11 mouse cellular contexts compared by ENCODE assay signal in the genomic region with DNA sequence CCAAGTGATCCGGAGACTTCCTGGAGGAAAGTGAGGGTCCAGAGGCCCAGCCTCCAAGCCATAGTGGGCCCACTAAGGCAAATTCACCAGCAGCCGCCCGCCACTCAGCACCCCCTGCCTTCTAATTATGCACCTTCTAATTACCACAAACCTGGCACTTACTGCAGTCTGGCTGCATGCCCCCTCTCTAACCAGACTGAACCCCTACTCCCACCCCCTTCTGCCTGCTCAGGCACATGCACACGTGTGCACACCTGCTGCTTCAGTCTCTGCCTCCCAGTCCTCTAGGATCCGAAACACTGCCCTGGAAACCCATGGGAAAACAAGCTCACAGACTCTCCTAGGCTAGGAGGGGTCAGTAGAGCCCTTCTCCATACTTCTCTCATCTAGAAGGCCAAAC. TPM values are rescaled to one million over a fixed set of nuclear protein-coding genes. Genes with fewer than 3 reads are reported as not detected.
DNase-seq lines count a peak whose midpoint lies in the region; ATAC-seq and TF ChIP-seq lines count a peak whose summit lies in the region.
"Had no signal": no experiment of that assay in that cellular context is flagged by ENCODE, and none has a peak within 500 bp of the region (broad histone marks: within the 10 kb centered on the region; RNA-seq: fewer than 3 reads in every experiment).

No protein-coding gene starts in this region.

- no peak overlapping the region for H3K4me3 ChIP-seq in kidney, postnatal 0 days (replicated peaks; ENCODE audit: low read depth, low read length)
- H3K4me3 ChIP-seq in brown adipose tissue, adult 24 weeks (ENCODE audit: insufficient read depth, low read depth, low read length) = 0 out of 2 replicates have a peak overlapping the region, but pooled peaks have one; percentile 7
- peak overlapping the region; percentile 21 for H3K4me3 ChIP-seq in liver, embryonic 13.5 days (replicated peaks)
- H3K4me3 ChIP-seq in cerebellum, adult 2 months (replicated peaks; ENCODE audit: insufficient read depth, low read depth, low read length) = no peak overlapping the region
- H3K4me3 ChIP-seq: embryonic facial prominence, embryonic 12.5 days had no signal

- peaks cover 21% of the 10 kb centered on the region for H3K4me1 ChIP-seq in kidney, postnatal 0 days (replicated peaks; ENCODE audit: insufficient read depth, low read length)
- peaks cover 5% of the 10 kb centered on the region; the same call in 1 of the 2 replicates for H3K4me1 ChIP-seq in brown adipose tissue, adult 24 weeks (ENCODE audit: control insufficient read depth, insufficient read depth, insufficient read length, low read length)
- peaks cover 84% of the 10 kb centered on the region for H3K4me1 ChIP-seq in liver, embryonic 13.5 days (replicated peaks)
- H3K4me1 ChIP-seq in cerebellum, adult 2 months (ENCODE audit: control insufficient read depth, insufficient read depth, low read length) = peaks cover 11% of the 10 kb centered on the region

- ATAC-seq in kidney, postnatal 0 days (replicated peaks; ENCODE audit: low FRiP score, low read depth) = no peak
- no peak for ATAC-seq in liver, embryonic 13.5 days (ENCODE audit: low read depth)
- ATAC-seq: lung, postnatal 0 days had no signal

- H3K36me3 ChIP-seq in kidney, postnatal 0 days (ENCODE audit: insufficient read depth, low read length) = no peaks in the 10 kb centered on the region
- peaks cover 95% of the 10 kb centered on the region for H3K36me3 ChIP-seq in liver, embryonic 13.5 days
- H3K36me3 ChIP-seq: embryonic facial prominence, embryonic 12.5 days had no signal

- H3K4me2 ChIP-seq in kidney, postnatal 0 days (ENCODE audit: low read length) = no peak overlapping the region
- H3K4me2 ChIP-seq in liver, embryonic 13.5 days = peak overlapping the region; percentile 48
- H3K4me2 ChIP-seq: embryonic facial prominence, embryonic 12.5 days had no signal

- TF ChIP-seq CTCF in kidney, postnatal 0 days (IDR thresholded peaks at IDR 0.05; ENCODE audit: low read depth) = no peak
- no peak for TF ChIP-seq CTCF in cerebellum, adult 2 months (IDR thresholded peaks at IDR 0.05; ENCODE audit: borderline replicate concordance, insufficient read depth, low read depth, low read length)

- H3K27me3 ChIP-seq in kidney, postnatal 0 days (ENCODE audit: insufficient read depth, low read length) = no peaks in the 10 kb centered on the region
- H3K27me3 ChIP-seq in liver, embryonic 13.5 days = no peaks in the 10 kb centered on the region
- H3K27me3 ChIP-seq in cerebellum, adult 2 months (ENCODE audit: control insufficient read depth, insufficient read depth, low read length) = no peaks in the 10 kb centered on the region
- H3K27me3 ChIP-seq: embryonic facial prominence, embryonic 12.5 days had no signal

- H3K9me3 ChIP-seq in kidney, postnatal 0 days (replicated peaks; ENCODE audit: low read length) = no peaks in the 10 kb centered on the region
- H3K9me3 ChIP-seq in liver, embryonic 13.5 days (replicated peaks) = no peaks in the 10 kb centered on the region
- H3K9me3 ChIP-seq: embryonic facial prominence, embryonic 12.5 days had no signal

- 0 out of 2 replicates have a peak overlapping the region, but pooled peaks have one; percentile 8 for H3K9ac ChIP-seq in kidney, postnatal 0 days (ENCODE audit: low read depth, low read length)
- H3K9ac ChIP-seq in liver, embryonic 13.5 days = peak overlapping the region; percentile 53
- H3K9ac ChIP-seq: embryonic facial prominence, embryonic 12.5 days had no signal

- WGBS in kidney, postnatal 0 days = 65% methylated on average over 5 of the region's 5 CpGs
- WGBS in liver, embryonic 13.5 days (ENCODE audit: insufficient replicate concordance) = 43% methylated on average over 5 of the region's 5 CpGs
- WGBS in cerebellum, adult 2 months = 72% methylated on average over 5 of the region's 5 CpGs

- DNase-seq in cerebellum, postnatal 10 days = peak; percentile 62 to 71
- DNase-seq in cerebellum, adult 18-20 months = no peak
- no peak for DNase-seq in kidney, postnatal 0 days (ENCODE audit: low spot score)
- DNase-seq in kidney, postnatal 10 days = no peak
- DNase-seq in liver, embryonic 13.5 days = no peak
- DNase-seq in cerebellum, adult 2 months = no peak
- DNase-seq in right cerebral cortex, adult 18-20 months = no peak
- DNase-seq: kidney, postnatal 25 days had no signal

- no peak for TF ChIP-seq POLR2A in cerebellum, adult 2 months (IDR thresholded peaks at IDR 0.05; ENCODE audit: borderline replicate concordance, insufficient read depth, low read length)

- no peak overlapping the region for H3K27ac ChIP-seq in kidney, postnatal 0 days
- no peak overlapping the region; the same call in 1 of the 2 replicates for H3K27ac ChIP-seq in brown adipose tissue, adult 24 weeks (replicated peaks; ENCODE audit: low read depth, low read length)
- peak overlapping the region; percentile 70 for H3K27ac ChIP-seq in liver, embryonic 13.5 days
- H3K27ac ChIP-seq in cerebellum, adult 2 months (ENCODE audit: insufficient read depth, low read length) = no peak overlapping the region
- H3K27ac ChIP-seq: embryonic facial prominence, embryonic 12.5 days had no signal

RNA-seq across cellular contexts. Expression of a gene that starts 8.4 kb away (rescaled TPM):
- 2.1 and 2.3 TPM in 2 replicates for polyA plus RNA-seq in kidney, postnatal 0 days (2015; fragmentation: Nextera tagmentation; extraction: Ambion mirVana)
- polyA plus RNA-seq in brown adipose tissue, adult 24 weeks (2012; ENCODE audit: insufficient read depth, insufficient read length, missing spikeins) = 0.36 and 0.54 TPM in 2 replicates
- polyA plus RNA-seq in liver, embryonic 13.5 days (2015; fragmentation: Nextera tagmentation; extraction: Ambion mirVana) = 15.3 and 16.7 TPM in 2 replicates
- 24.8 and 29.2 TPM in 2 replicates for polyA plus RNA-seq in cerebellum, adult 2 months (2012; rRNA removed)

Comparison
In these comparisons a context has a peak if more than half of its experiments do, and no peak if none do; other contexts are left out.
1. DNase-seq: peak in cerebellum, postnatal 10 days (2 of 2); none in cerebellum, adult 18-20 months (0 of 2), kidney, postnatal 0 days (single experiment), kidney, postnatal 10 days (single experiment), liver, embryonic 13.5 days (single experiment), cerebellum, adult 2 months (0 of 2) and right cerebral cortex, adult 18-20 months (single experiment).
2. H3K4me3 ChIP-seq: peak in brown adipose tissue, adult 24 weeks (single experiment) and liver, embryonic 13.5 days (single experiment); none in kidney, postnatal 0 days (single experiment) and cerebellum, adult 2 months (single experiment).